Mouse (Mus musculus): ENCODE data around the gene Dusp3. TPM values are rescaled to one million over a fixed set of nuclear protein-coding genes. Genes with fewer than 3 reads are reported as not detected.

Dusp3 gene
- total and polyA plus RNA-seq, 2 experiments from 2014 or later: 36.3 to 44.1 TPM

DNA sequence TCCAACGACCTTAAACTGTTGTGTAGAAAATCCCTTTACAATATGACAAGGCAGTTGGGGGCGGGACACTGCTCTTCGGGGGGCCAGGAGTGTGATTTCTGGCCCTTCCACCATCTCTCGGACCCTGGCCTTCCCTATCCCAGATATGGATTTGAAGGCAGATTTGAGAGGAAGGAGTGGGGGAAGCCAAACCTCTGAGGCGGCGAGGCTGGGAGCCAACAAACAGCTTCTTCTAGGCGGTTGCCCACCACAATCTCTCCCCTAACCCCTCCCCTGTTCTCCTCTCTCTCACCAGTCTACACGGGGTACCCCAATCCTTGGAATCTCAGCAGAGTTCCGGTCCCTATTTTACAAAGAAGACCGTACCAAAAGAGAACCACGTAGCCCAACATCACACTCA lies 23.8 kb downstream of the Dusp3 start:
- ATAC-seq (ENCODE audit: low FRiP score): no peak
- Histone ChIP-seq H3K36me3 (ENCODE audit: insufficient read depth, low read length) (no peaks in the 10 kb centered on the region), H3K9ac (replicated peaks; ENCODE audit: low read length, poor library complexity, severe bottlenecking) (no peak overlapping the region; the same call in 1 of the 2 replicates), H3K9me3 (ENCODE audit: low read length) (no peaks in the 10 kb centered on the region), H3K27ac (ENCODE audit: low read depth, low read length) (no peak overlapping the region), H3K4me2 (ENCODE audit: low read depth, low read length, poor library complexity, severe bottlenecking) (peak overlapping the region; percentile 95), H3K27me3 (ENCODE audit: insufficient read depth, low read length) (peaks cover 61% of the 10 kb centered on the region), H3K4me3 (ENCODE audit: low read depth, low read length) (peak overlapping the region; percentile 57), H3K4me1 (ENCODE audit: insufficient read depth, low read length) (peaks cover 5% of the 10 kb centered on the region; the same call in 1 of the 2 replicates)
- DNase-seq (ENCODE audit: low spot score): no peak
- no peak for TF ChIP-seq CTCF (IDR thresholded peaks at IDR 0.05)
- 2% methylated on average over 11 of the region's 11 CpGs for WGBS

DNA sequence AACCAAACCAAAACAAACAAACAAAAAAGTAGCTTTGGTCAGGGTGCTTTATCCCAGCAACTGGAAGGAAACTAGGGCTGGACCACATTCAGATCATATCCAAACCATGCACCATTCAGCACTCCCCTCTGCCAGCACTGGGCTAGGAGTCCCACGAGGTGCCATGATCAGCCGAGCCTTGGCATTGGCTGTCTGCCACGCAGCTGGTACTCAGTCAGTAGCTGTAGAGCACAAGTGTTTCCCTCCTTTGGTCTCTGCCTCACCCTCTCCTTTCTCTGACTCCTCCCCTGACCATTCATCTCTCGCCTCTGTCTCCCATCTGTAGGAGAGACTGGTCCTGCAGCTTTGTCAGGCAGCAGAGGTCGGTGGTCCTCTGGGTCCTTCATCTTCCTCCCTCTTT lies 29.3 kb downstream of the Dusp3 start:
- TF ChIP-seq CTCF (IDR thresholded peaks at IDR 0.05): no peak
- Histone ChIP-seq H3K27ac (ENCODE audit: low read depth, low read length) (no peak overlapping the region), H3K9ac (replicated peaks; ENCODE audit: low read length, poor library complexity, severe bottlenecking) (no peak overlapping the region), H3K36me3 (ENCODE audit: insufficient read depth, low read length) (no peaks in the 10 kb centered on the region), H3K4me2 (ENCODE audit: low read depth, low read length, poor library complexity, severe bottlenecking) (no peak overlapping the region), H3K4me3 (ENCODE audit: low read depth, low read length) (no peak overlapping the region), H3K27me3 (ENCODE audit: insufficient read depth, low read length) (peaks cover 25% of the 10 kb centered on the region), H3K4me1 (ENCODE audit: insufficient read depth, low read length) (no peaks in the 10 kb centered on the region), H3K9me3 (ENCODE audit: low read length) (no peaks in the 10 kb centered on the region)
- peak; percentile 49 for DNase-seq (ENCODE audit: low spot score)
- ATAC-seq (ENCODE audit: low FRiP score): no peak
- WGBS: 58% methylated on average over 5 of the region's 5 CpGs

DNA sequence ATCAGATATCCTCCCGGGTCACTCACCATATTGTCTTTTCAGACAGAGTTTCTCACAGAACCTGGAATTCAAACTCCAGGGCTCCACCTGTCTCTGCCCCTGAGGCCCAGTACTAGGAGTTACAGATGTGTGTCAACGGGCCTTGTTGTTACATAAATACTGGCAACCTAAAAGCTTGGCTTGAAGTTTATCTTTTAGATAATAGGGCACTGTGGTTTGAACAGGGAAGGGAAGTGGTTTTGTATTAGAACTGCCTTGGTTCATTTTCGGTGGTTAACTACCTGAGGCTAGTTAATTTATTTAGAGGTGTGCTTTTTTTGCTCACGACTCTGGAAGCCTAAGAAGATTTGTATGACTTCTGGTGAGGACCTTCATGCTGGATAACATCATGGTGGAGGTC lies 33.4 kb downstream of the Dusp3 start:
- no peak for ATAC-seq (ENCODE audit: low FRiP score)
- Histone ChIP-seq H3K36me3 (ENCODE audit: insufficient read depth, low read length) (no peaks in the 10 kb centered on the region), H3K4me2 (ENCODE audit: low read depth, low read length, poor library complexity, severe bottlenecking) (no peak overlapping the region), H3K27ac (ENCODE audit: low read depth, low read length) (no peak overlapping the region), H3K9ac (replicated peaks; ENCODE audit: low read length, poor library complexity, severe bottlenecking) (no peak overlapping the region), H3K9me3 (ENCODE audit: low read length) (no peaks in the 10 kb centered on the region), H3K27me3 (ENCODE audit: insufficient read depth, low read length) (no peaks in the 10 kb centered on the region), H3K4me3 (ENCODE audit: low read depth, low read length) (no peak overlapping the region), H3K4me1 (ENCODE audit: insufficient read depth, low read length) (no peaks in the 10 kb centered on the region)
- TF ChIP-seq CTCF (IDR thresholded peaks at IDR 0.05): no peak
- 83% methylated on average over 4 of the region's 4 CpGs for WGBS
- DNase-seq (ENCODE audit: low spot score): no peak

DNA sequence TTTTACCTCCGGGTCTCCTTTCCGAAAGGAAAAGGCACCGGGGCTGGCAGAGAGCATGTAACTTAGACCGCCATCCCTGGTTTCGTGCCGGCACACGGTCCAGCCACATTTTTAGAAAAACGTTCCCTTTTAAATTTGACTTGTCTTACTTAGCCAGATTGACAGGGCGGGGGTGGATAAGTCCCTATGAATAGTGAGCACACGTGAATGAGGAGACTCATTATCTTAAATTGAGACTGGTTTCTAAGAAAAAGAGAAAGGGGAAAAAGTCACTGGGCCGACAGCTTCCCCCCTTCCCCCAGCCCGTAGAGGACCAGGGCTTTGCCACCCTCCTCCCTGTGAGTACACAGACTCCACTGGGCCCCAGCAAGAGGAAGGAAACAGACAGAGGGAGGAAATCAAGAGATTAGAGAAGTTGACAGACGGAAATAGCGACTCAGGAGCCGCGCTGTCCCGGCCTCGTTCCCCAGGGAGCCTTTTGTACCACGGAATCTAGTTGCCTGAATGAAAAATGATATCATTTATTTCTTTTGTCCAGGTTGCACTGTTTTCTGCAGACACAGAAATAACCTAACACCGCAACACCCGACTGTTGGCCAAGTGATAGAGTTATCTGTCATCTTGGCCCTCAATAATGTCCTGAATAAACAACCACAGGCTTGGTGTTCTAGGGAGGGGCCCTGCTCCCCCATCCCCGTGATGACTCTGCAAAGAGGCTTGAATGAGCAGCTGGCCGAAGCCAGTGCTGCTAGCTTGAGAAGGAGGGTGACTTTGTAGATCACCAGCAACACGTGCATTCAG lies 34.1 kb downstream of the Dusp3 start:
- Histone ChIP-seq H3K4me2 (ENCODE audit: low read depth, low read length, poor library complexity, severe bottlenecking) (no peak overlapping the region), H3K4me1 (ENCODE audit: insufficient read depth, low read length) (no peaks in the 10 kb centered on the region), H3K36me3 (ENCODE audit: insufficient read depth, low read length) (no peaks in the 10 kb centered on the region), H3K9me3 (ENCODE audit: low read length) (no peaks in the 10 kb centered on the region), H3K9ac (replicated peaks; ENCODE audit: low read length, poor library complexity, severe bottlenecking) (no peak overlapping the region), H3K4me3 (ENCODE audit: low read depth, low read length) (no peak overlapping the region), H3K27ac (ENCODE audit: low read depth, low read length) (no peak overlapping the region), H3K27me3 (ENCODE audit: insufficient read depth, low read length) (no peaks in the 10 kb centered on the region)
- TF ChIP-seq CTCF (IDR thresholded peaks at IDR 0.05): no peak
- DNase-seq (ENCODE audit: low spot score): no peak
- 22% methylated on average over 24 of the region's 24 CpGs for WGBS
- ATAC-seq (ENCODE audit: low FRiP score): no peak

DNA sequence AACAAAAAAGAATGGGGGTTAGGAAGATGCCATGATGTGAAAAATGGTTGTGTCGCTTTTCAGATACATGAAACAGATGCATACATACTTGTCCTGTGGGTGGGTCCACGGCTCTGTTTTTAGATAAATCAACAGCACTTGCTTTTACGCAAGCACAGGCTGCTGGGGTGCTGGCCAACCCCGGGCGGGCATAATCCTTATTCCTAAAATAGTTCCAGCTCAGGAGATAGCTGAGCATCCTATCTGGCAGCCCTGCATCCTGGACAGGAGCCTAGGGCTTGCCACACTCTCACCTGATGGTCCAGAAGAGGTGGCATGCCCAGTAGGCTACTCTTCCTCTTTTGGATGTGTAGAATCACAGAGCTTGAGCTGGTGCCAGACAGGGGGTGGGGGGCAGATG lies 36.8 kb downstream of the Dusp3 start:
- DNase-seq (ENCODE audit: low spot score) (no peak), ATAC-seq (ENCODE audit: low FRiP score) (no peak)
- H3K4me3 ChIP-seq (ENCODE audit: low read depth, low read length): no peak overlapping the region
- H3K4me2 ChIP-seq (ENCODE audit: low read depth, low read length, poor library complexity, severe bottlenecking): no peak overlapping the region
- no peaks in the 10 kb centered on the region for H3K27me3 ChIP-seq (ENCODE audit: insufficient read depth, low read length)
- no peaks in the 10 kb centered on the region for H3K36me3 ChIP-seq (ENCODE audit: insufficient read depth, low read length)
- no peak overlapping the region for H3K9ac ChIP-seq (replicated peaks; ENCODE audit: low read length, poor library complexity, severe bottlenecking)
- H3K9me3 ChIP-seq (ENCODE audit: low read length): no peaks in the 10 kb centered on the region
- H3K27ac ChIP-seq (ENCODE audit: low read depth, low read length): no peak overlapping the region
- no peak for TF ChIP-seq CTCF (IDR thresholded peaks at IDR 0.05)
- WGBS: 95% methylated on average over 5 of the region's 5 CpGs
- no peaks in the 10 kb centered on the region for H3K4me1 ChIP-seq (ENCODE audit: insufficient read depth, low read length)

DNA sequence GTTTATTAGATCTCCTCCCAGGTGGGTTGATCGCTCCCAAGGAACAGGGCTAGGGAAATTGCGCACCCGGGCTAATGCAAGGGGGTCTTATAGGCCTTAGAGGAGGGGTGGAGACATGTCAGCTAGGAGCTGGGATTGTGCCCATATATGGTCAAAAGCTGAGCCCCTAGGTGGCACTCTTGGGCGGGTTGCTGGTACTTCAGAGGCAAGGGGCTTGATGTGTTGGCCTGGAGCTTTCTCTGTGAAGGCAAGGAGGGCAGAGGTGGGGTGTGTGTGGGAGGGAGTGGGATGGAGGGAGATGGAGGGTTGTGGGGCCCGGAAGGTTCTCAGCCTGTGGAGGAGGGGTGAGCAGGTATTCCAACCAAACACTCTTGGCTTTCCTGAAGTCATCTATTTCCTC lies 40.3 kb downstream of the Dusp3 start:
- no peak for ATAC-seq (ENCODE audit: low FRiP score)
- 30% methylated on average over 5 of the region's 5 CpGs for WGBS
- no peaks in the 10 kb centered on the region for H3K9me3 ChIP-seq (ENCODE audit: low read length)
- H3K4me3 ChIP-seq (ENCODE audit: low read depth, low read length): no peak overlapping the region
- no peaks in the 10 kb centered on the region for H3K4me1 ChIP-seq (ENCODE audit: insufficient read depth, low read length)
- H3K4me2 ChIP-seq (ENCODE audit: low read depth, low read length, poor library complexity, severe bottlenecking): no peak overlapping the region
- H3K9ac ChIP-seq (replicated peaks; ENCODE audit: low read length, poor library complexity, severe bottlenecking): no peak overlapping the region
- peak; percentile 15 for DNase-seq (ENCODE audit: low spot score)
- no peaks in the 10 kb centered on the region for H3K27me3 ChIP-seq (ENCODE audit: insufficient read depth, low read length)
- TF ChIP-seq CTCF (IDR thresholded peaks at IDR 0.05): peak; percentile 34
- H3K36me3 ChIP-seq (ENCODE audit: insufficient read depth, low read length): no peaks in the 10 kb centered on the region
- no peak overlapping the region for H3K27ac ChIP-seq (ENCODE audit: low read depth, low read length)

All from midbrain, postnatal 0 days (tissue).